Mouse (Mus musculus) kidney, adult 2 months (tissue): ENCODE results near the gene Foxd3. TPM values are rescaled to one million over a fixed set of nuclear protein-coding genes. Genes with fewer than 3 reads are reported as not detected.

Experiments
- DNase-seq: peaks from one replicate; pipeline ENCODE4 v3.0.0; 2021
- H3K27ac ChIP-seq: fragments of 200-500 bp; 2 replicates; pipeline ENCODE4 v1.5.1; 2012; ENCODE audit warnings: low read depth, low read length, control low read depth, inconsistent platforms; ENCODE audit not compliant: insufficient read depth
- H3K27me3 ChIP-seq: fragments of 200-500 bp; replicated peaks from 2 replicates; pipeline ENCODE4 v1.6.1; 2012; ENCODE audit warnings: mild to moderate bottlenecking, moderate library complexity, low read length, inconsistent platforms; ENCODE audit not compliant: control insufficient read depth, insufficient read depth
- H3K36me3 ChIP-seq: fragments of 200-500 bp; 2 replicates; pipeline ENCODE4 v1.6.1; 2012; ENCODE audit warnings: mild to moderate bottlenecking, moderate library complexity, low read length, inconsistent platforms; ENCODE audit not compliant: control insufficient read depth, insufficient read depth
- H3K4me1 ChIP-seq: fragments of 200-500 bp; 2 replicates; pipeline ENCODE4 v1.6.1; 2011; ENCODE audit warnings: low read length; ENCODE audit not compliant: control insufficient read depth, insufficient read depth
- H3K4me3 ChIP-seq: fragments of 200-500 bp; 2 replicates; pipeline ENCODE4 v1.5.1; 2011; ENCODE audit warnings: mild to moderate bottlenecking, low read depth, low read length, control low read depth; ENCODE audit not compliant: insufficient read depth
- CTCF ChIP-seq: fragments of 200-500 bp; conservative IDR thresholded peaks from 2 replicates; pipeline ENCODE4 v1.5.1; 2011; ENCODE audit warnings: low read depth, mild to moderate bottlenecking, control low read depth, low read length, moderate library complexity, mixed read lengths; ENCODE audit not compliant: insufficient read depth, insufficient read length
- POLR2A ChIP-seq: fragments of 200-500 bp; IDR thresholded peaks from one replicate; pipeline ENCODE4 v1.6.1; 2011; ENCODE audit warnings: low read depth, low read length, control low read depth
- WGBS: fragments of 180-500 bp; shearing (Covaris S2); methylation state at CpG from one replicate; pipeline ENCODE4 v1.1.7; 2018; 5-methylcytosine and 5-hydroxymethylcytosine counted together
- polyA plus RNA-seq: library from polyadenylated mRNA; depleted of rRNA; stranded (reverse); fragments of >200 nt; gene quantifications from 2 replicates; pipeline ENCODE4 v1.2.3, GENCODE M21; 2012

Gene Foxd3
- polyA plus RNA-seq, 1 experiment: 0.06 TPM

- Histone ChIP-seq H3K4me3 (no peak overlapping the region), H3K27me3 (no peaks in the 10 kb centered on the region), H3K27ac (no peak overlapping the region), H3K36me3 (no peaks in the 10 kb centered on the region), H3K4me1 (no peaks in the 10 kb centered on the region)
- TF ChIP-seq CTCF: no peak
- no peak for TF ChIP-seq POLR2A
- no peak for DNase-seq
- WGBS: 40% methylated on average over 3 of the region's 3 CpGs
These were observed 14.2 kb upstream of the Foxd3 start for GRCm38 (mm10) chr4:99641920-99642319.

DNA sequence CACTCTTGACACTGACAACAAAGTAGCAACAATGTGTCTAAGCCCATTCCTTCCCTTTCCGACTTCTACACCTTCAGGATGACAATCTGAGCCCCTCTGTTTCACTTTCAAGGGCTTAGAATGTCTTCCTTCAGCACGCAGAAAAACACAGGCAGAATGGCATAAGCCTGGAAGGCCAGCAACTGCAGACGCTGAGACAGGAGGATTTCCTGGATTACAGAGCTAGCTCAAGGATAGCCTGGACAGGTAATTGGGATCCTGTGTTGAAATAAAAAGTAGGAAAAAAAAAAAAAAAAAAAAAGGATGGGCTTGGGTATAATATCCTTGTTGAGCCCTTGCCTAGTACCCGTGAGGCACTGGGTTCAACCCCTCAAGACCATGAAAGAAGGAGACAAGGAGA, 10.5 kb upstream of the Foxd3 start:
- no peak for TF ChIP-seq POLR2A
- TF ChIP-seq CTCF: no peak
- Histone ChIP-seq H3K27ac (no peak overlapping the region), H3K27me3 (peaks cover 2% of the 10 kb centered on the region; the same call in 1 of the 2 replicates), H3K36me3 (no peaks in the 10 kb centered on the region), H3K4me1 (no peaks in the 10 kb centered on the region), H3K4me3 (no peak overlapping the region)
- WGBS: 88% methylated on average over 4 of the region's 4 CpGs
- DNase-seq: no peak

DNA sequence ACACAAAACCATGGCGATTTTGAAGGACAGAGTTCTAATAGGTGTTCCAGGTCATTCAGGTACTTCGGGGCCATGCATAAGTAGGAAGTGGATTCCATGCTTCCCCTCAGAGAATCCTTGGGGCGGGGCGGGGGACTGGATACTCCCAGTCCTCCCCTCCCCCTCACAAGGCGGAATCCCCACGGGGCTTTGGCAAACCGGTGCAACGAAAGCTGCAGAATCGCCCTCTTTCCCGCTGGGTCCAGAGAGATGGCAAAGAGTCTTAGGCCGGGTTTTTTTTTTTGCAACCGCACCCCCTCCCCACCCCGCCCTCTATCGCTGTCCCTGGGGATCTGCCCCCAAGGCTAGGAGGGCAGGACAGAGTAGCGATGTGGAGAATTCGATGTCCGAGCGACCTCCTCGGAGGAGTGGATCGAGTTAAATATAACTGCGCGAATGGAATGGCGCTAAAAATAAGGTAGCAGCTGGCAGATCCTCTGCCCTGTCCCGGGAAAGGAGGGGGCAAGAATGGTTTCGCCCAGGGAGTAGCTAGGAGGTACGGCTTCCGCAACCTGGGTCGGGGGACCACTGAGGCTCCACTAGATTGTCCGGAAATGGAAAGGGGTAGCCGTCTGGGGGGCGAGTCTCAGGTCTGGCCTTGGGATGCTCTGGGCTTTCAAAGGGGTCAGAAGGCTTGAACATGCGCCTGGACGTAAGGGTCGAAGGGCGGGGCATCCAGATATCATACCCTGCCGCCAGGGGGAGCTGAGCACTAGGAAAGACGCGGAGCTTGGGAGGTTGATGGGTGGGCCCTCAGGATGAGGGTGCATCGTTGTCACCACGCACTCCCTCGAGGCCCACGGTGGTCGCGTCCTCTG, 5.8 kb upstream of the Foxd3 start:
- Histone ChIP-seq H3K4me1 (no peaks in the 10 kb centered on the region), H3K36me3 (no peaks in the 10 kb centered on the region), H3K27me3 (peaks cover 13% of the 10 kb centered on the region), H3K27ac (no peak overlapping the region), H3K4me3 (no peak overlapping the region)
- peak; percentile 27; the same call in 1 of the 2 replicates for TF ChIP-seq CTCF
- TF ChIP-seq POLR2A: no peak
- 5% methylated on average over 44 of the region's 44 CpGs for WGBS
- no peak for DNase-seq

DNA sequence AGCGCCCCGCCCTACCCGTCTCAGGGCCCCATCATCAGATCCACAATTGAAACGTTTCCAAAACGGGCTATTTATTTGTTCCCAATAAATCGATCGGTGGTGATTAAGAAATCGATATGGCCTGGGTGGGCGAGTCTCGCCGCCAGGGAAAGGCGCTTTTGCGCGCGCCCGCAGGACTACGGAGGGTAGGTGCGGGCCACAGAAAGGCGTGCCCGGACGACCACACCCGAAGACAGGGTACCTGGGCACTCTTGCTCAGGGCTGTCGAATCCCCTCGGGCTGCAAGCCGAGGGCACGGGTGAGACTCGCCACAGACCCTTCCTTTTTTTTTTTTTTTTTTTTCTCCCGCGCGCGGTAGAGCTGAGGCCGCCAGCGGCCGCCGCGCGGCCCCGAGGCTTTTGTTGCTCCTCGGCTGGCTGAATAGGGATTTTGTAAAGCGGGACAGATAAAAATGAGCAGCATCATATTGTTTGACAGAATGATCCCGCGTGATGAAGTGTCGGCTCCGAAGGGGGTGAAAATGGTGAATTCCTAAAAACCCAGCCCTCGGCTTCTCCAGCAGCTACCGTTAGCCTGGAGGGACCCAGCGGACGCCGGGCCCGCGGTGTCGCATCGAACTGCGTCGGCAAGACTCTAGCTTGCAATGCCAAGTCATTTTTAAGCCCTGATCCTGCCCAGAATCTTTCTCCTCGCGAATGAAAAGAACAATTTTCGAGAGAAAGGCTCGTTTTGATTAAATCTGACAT, 5.0 kb upstream of the Foxd3 start:
- Histone ChIP-seq H3K27ac (no peak overlapping the region), H3K27me3 (peaks cover 18% of the 10 kb centered on the region), H3K4me1 (no peaks in the 10 kb centered on the region), H3K36me3 (no peaks in the 10 kb centered on the region), H3K4me3 (no peak overlapping the region)
- WGBS: 4% methylated on average over 59 of the region's 59 CpGs
- TF ChIP-seq CTCF (no peak), POLR2A (no peak)
- no peak for DNase-seq

- DNase-seq: no peak
- no peak for TF ChIP-seq POLR2A
- TF ChIP-seq CTCF: no peak
- Histone ChIP-seq H3K27ac (no peak overlapping the region), H3K4me1 (no peaks in the 10 kb centered on the region), H3K36me3 (no peaks in the 10 kb centered on the region), H3K4me3 (no peak overlapping the region), H3K27me3 (peaks cover 26% of the 10 kb centered on the region)
- WGBS: 19% methylated on average over 10 of the region's 10 CpGs
These were observed 4.2 kb upstream of the Foxd3 start for GRCm38 (mm10) chr4:99651823-99652450.

DNA sequence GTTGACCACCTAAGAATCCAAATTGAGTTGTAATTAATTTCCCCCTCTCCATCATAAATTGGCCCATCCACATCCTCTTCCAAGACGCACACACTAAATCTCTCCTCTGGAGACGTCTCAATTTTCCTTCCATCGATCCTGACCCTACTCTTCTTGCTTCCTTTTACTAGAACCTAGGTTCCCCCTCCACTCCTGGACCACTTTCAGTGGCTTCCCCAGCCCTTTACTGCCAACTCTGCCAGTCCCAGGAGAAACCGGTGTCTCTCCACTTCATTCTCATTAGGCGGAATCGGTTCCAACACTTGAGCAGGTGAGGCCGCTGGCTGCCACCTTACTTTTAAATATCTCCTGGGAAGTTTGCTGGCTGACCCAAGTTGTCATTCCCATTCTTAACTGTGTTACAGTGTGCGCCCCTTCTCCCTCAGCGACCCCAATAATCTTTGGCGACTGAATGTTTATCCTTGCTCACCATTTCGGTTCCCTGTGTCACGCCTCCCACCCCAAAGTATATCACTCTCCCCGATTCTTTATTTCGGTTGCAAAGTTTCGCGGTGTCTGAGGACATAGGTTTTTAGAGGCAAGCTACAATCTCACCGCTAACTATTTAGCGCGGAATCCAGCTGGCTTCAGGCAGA, 3.4 kb upstream of the Foxd3 start:
- DNase-seq: no peak
- no peaks in the 10 kb centered on the region for H3K36me3 ChIP-seq
- H3K4me1 ChIP-seq: no peaks in the 10 kb centered on the region
- H3K27ac ChIP-seq: no peak overlapping the region
- no peak overlapping the region for H3K4me3 ChIP-seq
- TF ChIP-seq POLR2A: no peak
- no peak for TF ChIP-seq CTCF
- H3K27me3 ChIP-seq: peaks cover 32% of the 10 kb centered on the region
- 3% methylated on average over 19 of the region's 19 CpGs for WGBS
